Mouse (Mus musculus): Measurements from ENCODE around the gene Inpp4b.

The Inpp4b gene

DNA sequence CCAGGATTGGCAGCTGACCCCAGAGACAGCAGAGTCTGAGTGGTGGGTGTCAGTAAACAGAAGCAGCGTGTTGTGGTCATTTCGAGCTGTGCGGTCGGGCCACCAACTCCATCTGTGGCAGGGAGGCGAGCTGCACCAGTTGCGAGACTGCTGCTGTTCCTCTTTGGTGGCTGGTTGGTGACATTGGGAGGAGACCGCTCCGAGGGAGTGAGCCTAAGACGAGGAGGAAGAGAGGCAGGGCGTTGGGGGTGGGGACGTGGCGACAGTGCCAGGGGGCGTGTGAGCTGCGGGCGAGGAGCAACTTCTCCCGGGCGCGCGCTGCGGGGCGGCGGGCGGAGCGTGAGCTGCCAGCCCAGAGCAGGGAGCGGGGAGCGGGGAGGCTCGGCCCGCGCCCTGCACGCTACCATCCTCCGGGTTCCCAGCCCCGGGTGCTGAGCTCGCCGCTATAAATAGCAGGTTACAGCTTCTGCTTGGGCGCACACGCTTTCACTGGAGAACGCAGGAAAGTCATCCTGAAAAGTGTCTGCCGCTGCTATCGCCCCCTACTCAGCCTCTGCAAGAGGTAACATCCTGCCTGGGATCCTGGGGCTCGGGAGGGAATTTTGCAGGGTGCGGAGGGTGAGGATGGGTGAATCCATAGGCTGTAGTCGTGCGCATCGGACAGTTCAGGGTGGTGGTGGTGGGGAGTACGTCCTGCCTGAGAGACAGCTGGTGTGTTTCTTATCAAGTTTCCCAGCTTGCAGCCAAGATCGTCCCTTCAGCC lies at the start of gene Inpp4b:
Gene Inpp4b (plus strand): TSS at position 321 of the 763 bp plus-strand sequence.
- peak; percentile 56 to 62 for DNase-seq (ENCODE audit: low spot score in 2 of 2)

DNA sequence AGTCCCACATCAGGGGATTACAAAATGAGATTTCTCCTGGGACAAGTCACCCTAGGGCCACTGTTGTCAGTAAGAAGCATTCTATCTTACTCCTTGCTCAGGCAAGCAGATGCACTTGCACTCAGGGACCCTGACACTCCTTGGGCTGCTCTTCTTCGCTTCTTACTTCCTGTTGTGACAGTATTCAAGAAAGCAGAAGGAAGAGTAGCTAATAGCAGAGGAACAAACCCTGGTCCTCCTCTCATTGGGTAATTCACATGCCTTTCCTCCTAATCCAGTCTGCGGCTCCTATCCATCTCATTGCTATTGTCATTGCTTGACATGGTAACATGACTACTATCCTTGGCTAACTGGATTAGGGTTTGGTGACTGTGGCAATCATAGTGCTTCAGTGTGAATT lies 7.1 kb upstream of the Inpp4b start:
- DNase-seq (ENCODE audit: low spot score in 2 of 2) = no peak

- no peak for DNase-seq (ENCODE audit: low spot score in 2 of 2)
Measured at GRCm38 (mm10) chr8:81341191-81341590, 1.2 kb upstream of the Inpp4b start.

DNA sequence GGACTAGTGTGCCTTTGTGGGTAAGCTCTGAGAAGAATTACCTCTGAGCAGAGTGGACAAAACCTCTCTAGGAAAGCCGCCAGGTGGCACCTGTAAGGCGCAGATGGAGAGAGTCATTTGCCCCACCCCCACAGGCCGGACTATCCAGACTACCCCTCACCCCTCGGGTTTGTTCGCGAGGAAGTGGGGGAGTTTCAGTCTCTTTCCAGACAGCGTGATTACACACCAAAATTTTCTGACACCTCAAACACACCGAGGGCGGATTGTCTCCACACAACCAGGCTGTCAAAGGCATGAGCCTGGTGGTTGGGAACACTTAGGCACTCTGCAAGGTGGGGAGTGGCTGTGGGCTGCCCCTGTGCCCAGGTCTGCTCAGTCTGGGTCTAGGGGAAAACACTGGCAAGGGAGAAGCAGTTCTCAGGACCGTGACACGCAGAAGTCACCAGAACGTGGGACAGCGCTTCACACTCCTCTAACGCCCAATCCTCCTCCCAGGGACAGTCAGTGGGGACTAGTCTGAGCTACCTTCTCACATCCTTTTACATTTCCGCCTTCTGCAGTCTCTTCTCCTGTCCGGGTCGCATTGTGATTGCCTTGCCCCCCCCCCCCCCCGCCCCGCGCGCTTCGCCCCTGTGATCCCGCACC lies 643 bp upstream of the Inpp4b start:
- DNase-seq (ENCODE audit: low spot score in 2 of 2) = peak; percentile 68

GRCm38 (mm10) chr8:81342999-81343302 lies 595 bp downstream of the Inpp4b start:
- no peak for DNase-seq (ENCODE audit: low spot score in 2 of 2)

- no peak for DNase-seq (ENCODE audit: low spot score in 2 of 2)
Measured at GRCm38 (mm10) chr8:81345170-81345697, 2.9 kb downstream of the Inpp4b start.

- peak in 1 of 2 experiments; percentile 14 for DNase-seq (ENCODE audit: low spot score in 2 of 2)
Measured at GRCm38 (mm10) chr8:81349452-81349851, 7.1 kb downstream of the Inpp4b start.

DNA sequence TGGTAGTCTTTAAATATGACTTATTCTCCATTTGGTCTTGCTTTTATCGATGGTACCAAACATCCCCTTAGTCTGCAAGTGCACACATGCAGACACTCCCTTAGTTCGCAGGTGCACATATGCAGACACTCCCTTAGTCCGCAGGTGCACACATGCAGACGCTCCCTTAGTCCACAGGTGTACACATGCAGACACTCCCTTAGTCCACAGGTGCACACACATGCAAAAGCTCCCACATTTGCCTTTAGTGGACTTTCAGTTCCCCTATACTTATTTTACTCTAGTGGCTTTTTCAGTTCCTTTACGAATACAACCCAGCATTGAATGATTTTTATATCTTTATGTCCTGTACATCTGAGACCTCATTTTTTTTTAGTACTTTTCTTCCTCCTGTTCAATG lies 11.1 kb downstream of the Inpp4b start:
- no peak for DNase-seq (ENCODE audit: low spot score in 2 of 2)

GRCm38 (mm10) chr8:81358108-81358507 lies 15.8 kb downstream of the Inpp4b start:
- DNase-seq (ENCODE audit: low spot score in 2 of 2) = no peak

GRCm38 (mm10) chr8:81360518-81360917 lies 18.2 kb downstream of the Inpp4b start:
- peak; percentile 37 to 42 for DNase-seq (ENCODE audit: low spot score in 2 of 2)

- no peak for DNase-seq (ENCODE audit: low spot score in 2 of 2)
Measured at GRCm38 (mm10) chr8:81361162-81361561, 18.8 kb downstream of the Inpp4b start.

DNA sequence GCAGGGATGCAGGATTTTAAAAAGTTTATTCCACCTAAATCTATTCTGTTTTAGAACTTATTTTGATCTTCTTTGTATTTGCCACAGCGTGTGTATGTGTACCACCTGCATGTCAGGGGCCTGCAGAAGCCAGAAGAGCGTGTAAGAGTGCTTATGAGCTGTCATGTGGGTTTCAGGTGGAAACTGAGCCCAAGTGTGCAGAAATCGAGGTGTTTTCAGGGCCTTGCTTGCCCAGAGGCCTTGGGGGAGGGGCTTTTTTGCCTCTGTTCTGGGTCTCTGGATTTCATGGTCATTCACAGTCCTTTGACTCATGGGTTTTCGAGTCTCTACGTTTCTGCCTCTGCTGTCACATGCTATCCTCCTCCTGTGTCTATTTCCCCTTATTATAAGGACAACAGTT lies 28.3 kb downstream of the Inpp4b start:
- DNase-seq (ENCODE audit: low spot score in 2 of 2) = no peak

DNA sequence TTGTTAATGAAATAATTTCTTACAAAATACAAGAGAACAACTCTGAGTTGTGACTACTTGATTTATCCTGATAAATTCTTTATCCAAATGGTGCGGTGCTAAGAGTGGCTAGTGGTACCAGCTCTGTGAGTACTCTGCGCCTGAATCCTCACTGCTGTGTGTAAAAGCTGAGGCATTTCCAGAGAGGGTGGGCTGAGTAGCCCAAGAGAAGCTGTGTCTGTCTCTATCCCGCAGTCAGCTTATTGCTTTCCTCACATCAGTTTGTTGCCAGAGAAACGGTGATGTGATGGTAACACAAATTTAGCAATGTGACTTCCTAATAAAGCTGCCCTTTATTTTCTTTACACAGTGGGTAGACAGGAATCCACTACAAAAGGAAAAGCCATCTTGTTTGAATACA lies 29.5 kb downstream of the Inpp4b start:
- DNase-seq (ENCODE audit: low spot score in 2 of 2) = no peak

DNA sequence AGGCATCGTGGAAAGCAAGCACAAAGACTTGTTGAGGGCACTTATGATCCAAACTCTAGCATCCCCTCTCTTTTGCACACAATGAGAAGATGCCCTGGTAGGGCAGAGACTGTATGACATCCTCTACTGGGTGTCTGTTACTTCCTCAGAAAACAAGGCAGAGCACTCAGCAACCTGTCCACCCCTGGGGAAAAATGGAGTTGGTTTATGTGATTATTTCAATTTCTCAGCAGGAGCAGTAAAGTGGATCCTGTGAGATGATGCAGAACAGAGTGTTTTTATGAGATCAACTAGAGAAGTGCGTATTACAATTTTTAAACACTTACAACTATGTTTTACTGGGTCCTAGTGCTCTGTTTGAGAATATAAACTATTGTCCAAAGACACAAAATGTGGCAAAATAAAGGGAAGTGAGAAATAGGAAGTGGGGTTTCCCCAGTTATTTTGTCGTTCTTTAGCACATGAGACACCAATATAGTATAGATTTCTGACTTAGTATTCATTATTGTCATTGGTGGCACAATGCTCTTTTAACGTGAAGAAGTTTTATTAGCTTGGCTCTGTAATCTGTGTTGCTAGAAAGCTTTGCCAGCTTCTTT lies 32.6 kb downstream of the Inpp4b start:
- DNase-seq (ENCODE audit: low spot score in 2 of 2) = no peak

GRCm38 (mm10) chr8:81388953-81389352 lies 46.6 kb downstream of the Inpp4b start:
- DNase-seq (ENCODE audit: low spot score in 2 of 2) = no peak

- no peak for DNase-seq (ENCODE audit: low spot score in 2 of 2)
Measured at GRCm38 (mm10) chr8:81399071-81399470, 56.7 kb downstream of the Inpp4b start.

- DNase-seq (ENCODE audit: low spot score in 2 of 2) = peak; percentile 32 to 56
Measured at GRCm38 (mm10) chr8:81399501-81399900, 57.1 kb downstream of the Inpp4b start.

GRCm38 (mm10) chr8:81412707-81413106 lies 70.4 kb downstream of the Inpp4b start:
- DNase-seq (ENCODE audit: low spot score in 2 of 2) = no peak

GRCm38 (mm10) chr8:81443957-81444356 lies 101.6 kb downstream of the Inpp4b start:
- DNase-seq (ENCODE audit: low spot score in 2 of 2) = no peak

- no peak for DNase-seq (ENCODE audit: low spot score in 2 of 2)
Measured at GRCm38 (mm10) chr8:81449798-81450197, 107.4 kb downstream of the Inpp4b start.

DNA sequence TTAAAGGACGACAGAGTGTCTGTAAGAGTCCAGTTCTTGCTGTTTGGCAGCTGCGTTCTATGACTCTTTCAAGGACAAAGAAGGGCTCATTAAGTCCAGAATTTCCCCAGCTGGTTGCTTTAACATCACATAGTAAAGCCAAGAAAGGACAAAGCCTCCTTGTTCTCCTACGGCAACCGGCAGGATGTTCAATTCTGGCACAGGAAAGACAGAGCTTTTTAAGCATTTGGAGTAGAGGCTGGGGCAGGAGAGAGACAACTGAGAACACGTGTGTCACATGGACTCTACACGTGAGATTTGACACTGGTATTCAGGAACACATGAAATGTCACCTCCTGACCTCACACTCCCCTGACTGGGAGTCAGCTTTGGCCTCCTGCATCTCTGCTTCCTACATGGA lies 109.7 kb downstream of the Inpp4b start:
- DNase-seq (ENCODE audit: low spot score in 2 of 2) = no peak

GRCm38 (mm10) chr8:81454830-81455229 lies 112.5 kb downstream of the Inpp4b start:
- DNase-seq (ENCODE audit: low spot score in 2 of 2) = no peak

GRCm38 (mm10) chr8:81463762-81464161 lies 121.4 kb downstream of the Inpp4b start:
- DNase-seq (ENCODE audit: low spot score in 2 of 2) = no peak

Data from right cerebral cortex, postnatal 36 days (tissue).